Mouse (Mus musculus): Measurements from ENCODE around the gene Upk2.
A peak's percentile ranks its signal among the peaks of the same experiment; 100 is the strongest.

Upk2 gene

DNA sequence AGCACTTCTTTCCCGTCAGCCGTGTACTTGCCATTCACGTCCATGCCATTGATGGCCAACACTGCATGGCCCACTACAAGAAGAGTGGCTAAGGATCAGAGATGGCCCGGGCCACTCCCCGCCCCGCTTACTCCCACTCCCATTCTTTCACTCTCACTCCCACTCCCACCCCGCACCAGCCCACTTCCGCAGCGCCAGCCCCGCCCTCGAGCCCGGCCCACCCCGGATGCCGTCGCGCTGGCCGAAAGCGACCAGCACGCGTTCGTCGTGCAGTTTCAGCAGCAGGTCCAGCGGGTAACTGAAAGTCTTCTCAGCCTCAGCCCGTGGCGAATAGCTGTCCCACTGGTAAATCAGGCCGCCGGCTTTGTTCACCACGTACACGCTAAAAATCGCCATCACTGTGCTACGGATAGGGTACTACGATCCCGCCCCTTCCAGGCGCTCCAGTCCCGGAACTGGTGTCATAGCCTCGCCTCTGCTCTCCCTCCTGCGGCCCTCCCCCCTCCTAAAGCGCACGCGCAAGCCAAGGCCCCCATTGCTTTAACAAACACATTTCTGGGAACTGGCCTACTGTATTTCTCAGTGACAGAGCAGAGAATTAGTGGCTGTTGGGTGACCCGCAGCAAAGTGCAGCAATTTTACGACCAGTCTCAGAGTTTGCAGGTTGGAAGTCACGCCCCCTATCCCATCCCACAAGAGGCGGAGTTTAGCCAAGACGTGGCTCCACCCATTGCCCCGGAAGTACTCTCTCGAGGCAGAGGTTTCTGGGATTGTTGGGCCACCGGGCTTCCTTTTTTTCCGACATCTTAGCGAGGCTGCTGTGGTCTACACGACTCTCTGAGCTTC lies 47.6 kb downstream of the Upk2 start, which contains the start of the genes Rps25 and Trappc4:
TSS of gene Rps25 (plus strand) at position 234 of the 846 bp plus-strand sequence.
TSS of gene Trappc4 (minus strand) at position 695 of the 846 bp plus-strand sequence.
- peak; percentile 100 for DNase-seq

- DNase-seq, result peak; percentile 89
Measured at GRCm38 (mm10) chr9:44405011-44405410, 49.8 kb downstream of the Upk2 start.
